Mouse (Mus musculus) right cerebral cortex, postnatal 25 days (tissue): Measurements from ENCODE around the gene Resf1.
A peak's percentile ranks its signal among the peaks of the same experiment; 100 is the strongest.
"Not testable (repeated sequence)": the region's sequence is repeated elsewhere in the genome, so short reads cannot be mapped to it uniquely, and the experiment has no call there.

Experiments
- DNase-seq: peaks from one replicate; pipeline ENCODE4 v3.0.0; 2022

Resf1 gene

DNA sequence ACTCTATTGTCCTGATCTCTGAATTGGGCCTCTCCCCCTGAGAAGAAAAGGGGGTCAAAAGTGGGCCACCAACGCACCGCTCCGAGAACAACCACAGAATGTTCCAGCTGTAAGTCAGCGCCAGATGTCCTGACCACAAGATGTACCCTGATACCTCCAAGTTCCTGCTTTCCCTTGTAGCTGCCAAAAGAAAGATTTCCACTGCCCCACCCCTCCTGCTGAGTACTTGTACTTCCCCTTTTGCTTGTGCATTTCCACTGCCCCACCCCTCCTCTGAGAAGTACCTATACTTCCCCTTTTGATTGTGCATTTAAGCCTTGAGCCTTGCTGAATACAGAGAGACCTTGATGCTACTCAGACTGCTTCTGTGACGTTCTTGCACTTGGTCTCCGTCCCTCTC, 39.0 kb downstream of the Resf1 start:
- not testable (repeated sequence) for DNase-seq

DNA sequence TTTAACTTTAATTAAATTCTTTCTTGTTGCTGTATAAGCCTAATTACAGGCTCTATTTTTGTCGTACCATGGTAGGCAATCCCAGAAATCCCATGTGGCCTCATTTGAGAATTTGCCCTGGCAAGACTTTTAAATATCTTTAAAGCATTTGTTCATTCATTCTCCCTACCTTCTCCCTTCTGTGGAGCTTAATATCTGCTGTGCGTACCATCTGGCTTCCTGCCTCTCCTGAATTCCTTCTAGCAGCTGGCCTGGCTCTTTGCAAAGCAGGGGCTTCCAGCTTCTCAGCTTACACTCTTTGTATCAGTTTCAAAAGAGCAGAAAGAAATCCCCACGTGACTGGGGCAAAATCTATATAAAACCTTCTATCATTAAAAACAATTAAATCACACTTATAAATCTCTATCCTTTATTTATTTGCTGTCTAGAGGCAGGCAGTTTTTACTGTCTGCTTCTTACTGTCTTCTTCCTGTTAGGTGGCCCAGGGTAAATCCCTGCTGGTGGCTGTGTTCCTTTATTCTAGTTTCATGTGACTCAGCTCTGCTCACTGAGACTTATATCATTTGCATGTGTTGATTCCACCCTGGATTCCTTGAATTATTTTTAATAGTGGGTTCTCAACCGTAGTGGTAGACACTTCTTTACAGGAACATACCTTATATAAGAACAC, 45.7 kb downstream of the Resf1 start:
- no peak for DNase-seq

DNA sequence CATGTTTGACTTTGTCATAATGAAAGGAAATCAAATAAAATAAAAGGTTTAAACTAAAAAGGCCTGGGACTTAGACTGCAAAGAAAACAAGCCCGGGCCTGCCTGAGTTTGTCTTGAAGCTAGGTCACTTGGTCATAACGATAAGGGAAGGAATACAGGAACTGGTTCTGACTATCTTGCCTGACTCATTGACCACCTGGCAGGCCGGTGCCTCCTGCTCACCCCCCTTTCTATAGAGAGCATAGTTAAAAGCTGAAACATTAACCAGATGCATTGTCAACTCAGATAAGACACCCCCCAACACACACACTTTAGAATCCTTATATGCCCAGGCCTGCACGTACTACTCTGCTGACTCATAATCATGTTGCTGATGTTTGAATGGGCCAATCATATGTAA, 46.6 kb downstream of the Resf1 start:
- not testable (repeated sequence) for DNase-seq

DNA sequence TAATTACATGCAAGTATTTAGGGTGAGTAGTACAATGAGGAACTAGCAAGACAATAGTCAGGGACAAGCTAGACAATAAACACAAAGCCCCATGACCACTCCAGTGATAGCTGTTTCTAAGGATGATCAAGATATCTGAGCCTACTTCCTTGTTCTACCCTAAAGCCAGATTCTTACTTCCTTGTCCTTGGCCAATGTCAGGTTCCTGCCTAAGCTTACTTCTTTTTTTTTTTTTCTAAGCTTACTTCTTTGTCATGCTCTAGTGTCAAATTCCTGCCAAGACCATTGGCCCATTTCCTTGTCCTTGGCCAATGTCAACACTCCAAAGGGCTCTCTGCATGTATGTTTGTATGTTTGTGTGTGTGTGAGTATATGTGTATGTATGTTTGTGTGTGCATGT, 47.9 kb downstream of the Resf1 start:
- no peak for DNase-seq

DNA sequence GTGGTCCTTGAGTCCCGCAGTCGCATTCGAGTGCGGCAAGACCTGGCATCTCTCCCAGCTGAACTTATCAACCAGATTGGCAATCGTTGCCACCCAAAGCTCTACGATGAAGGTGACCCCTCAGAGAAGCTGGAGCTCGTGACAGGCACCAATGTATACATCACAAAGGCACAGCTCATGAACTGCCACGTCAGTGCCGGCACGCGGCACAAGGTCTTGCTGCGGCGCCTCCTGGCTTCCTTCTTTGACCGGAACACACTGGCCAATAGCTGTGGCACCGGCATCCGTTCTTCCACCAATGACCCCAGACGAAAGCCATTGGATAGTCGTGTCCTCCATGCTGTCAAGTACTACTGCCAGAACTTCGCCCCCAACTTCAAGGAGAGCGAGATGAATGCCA, 53.3 kb downstream of the Resf1 start:
- DNase-seq = not testable (repeated sequence)

DNA sequence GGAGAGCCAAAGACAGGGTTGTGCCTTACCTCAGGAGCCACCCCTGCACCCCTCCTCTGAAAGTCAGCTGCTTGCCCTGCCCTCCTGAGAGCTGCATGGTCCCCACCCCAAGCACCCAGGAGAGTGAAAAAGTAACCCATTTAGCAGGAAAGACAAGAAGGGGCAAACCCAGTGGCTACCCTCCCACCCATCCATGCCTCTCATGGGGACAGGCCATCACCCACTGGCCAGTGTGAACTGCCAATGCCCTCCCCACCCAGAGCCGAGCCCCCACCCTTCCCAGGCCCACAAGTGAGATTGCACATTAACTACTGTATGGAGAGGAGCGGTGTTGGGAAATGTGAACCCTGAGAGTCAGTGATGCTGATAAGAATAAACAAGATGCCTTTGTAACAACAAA, 56.8 kb downstream of the Resf1 start:
- DNase-seq = not testable (repeated sequence)

DNA sequence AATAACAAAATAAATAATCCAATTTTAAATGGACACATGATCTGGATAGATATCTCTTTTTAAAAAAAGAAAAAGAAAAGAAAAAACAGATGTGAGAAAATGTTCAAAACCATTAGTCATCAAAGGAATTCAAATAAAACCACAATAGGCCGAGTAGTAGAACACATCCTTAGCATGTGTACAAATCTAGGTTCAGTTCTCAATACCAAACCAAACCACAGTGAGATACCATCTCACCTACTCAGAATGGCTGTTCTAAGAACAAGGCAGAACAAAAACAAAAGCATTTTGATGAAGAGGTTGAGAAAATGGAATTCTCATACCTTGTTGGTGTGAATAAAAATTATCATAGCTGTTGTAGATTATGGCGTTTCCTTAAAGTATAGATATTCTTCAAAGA, 57.2 kb downstream of the Resf1 start:
- DNase-seq = no peak

DNA sequence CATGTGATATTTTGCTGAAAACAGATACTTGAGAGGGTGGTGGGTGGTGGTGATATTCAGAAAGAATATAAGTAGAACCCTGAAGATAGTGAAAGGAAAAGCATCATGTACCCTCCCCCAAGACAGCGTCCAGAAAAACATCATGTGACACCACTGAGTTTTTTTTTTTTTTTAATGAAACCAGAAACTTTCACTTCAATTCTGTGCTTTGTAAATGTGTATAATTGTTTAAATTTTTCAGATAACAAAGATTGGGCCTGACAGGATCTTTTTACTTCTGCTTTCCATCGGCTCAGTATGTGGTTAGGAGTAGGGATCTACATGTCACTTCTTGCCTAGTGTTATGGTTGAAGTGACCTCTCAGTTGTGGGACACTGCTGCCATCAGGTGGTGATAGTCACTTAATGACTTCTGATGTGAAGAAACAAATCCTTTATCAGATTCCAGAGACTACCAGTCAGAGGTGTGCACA, 65.8 kb downstream of the Resf1 start:
- DNase-seq = peak; percentile 5

DNA sequence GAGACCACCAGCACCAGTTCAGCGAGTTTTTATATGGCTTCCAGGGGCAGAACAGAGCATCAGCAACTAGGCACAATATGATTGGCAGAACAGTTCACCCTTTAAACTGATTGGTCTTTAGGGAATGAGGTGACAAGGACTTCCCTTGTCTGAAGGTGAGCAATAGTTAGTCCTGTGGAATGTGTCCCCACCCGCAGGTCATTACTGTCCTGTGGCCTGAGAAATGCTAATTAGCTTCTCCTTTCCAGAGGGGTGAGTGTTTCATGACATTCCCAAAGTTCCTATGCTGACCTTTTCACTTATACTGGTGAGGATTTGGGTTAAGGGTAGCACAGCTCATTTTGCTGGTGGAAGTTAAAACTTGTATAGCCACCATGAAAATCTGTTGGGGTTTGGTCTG, 74.3 kb downstream of the Resf1 start:
- no peak for DNase-seq
